23 mouse cellular contexts compared by ENCODE assay signal in the genomic region with DNA sequence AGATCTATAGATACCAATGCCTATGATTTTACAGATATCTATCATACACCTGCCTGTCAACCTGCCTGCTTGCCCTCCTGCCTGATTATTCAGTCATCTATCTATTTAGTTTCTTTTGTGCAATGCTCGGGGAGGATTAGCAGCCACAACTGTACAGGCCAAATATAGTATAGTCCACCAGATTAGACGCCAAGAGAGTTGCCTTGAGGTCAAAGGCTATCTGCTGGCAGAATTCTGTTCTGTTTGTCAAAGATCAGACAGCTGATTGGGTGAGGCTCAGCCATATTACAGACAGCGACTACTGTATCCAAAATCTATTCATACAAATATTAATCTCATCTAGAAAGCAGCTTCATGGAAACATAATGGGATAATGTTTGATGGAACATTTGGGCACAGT.
"Had no signal": no experiment of that assay in that cellular context is flagged by ENCODE, and none has a peak within 500 bp of the region (broad histone marks: within the 10 kb centered on the region; RNA-seq: fewer than 3 reads in every experiment).

No protein-coding gene starts in this region.

- ATAC-seq: hindbrain, embryonic 16.5 days; inflammation-experienced regulatory T-cells, adult 6 months; intestine, embryonic 15.5 days; intestine, postnatal 0 days had no signal

- H3K9ac ChIP-seq: heart, embryonic 12.5 days; hindbrain, embryonic 12.5 days; hindbrain, embryonic 14.5 days; intestine, embryonic 15.5 days; limb, embryonic 12.5 days had no signal

- H3K9me3 ChIP-seq: heart, embryonic 10.5 days; heart, embryonic 12.5 days; hindbrain, embryonic 10.5 days; hindbrain, embryonic 12.5 days; intestine, embryonic 15.5 days; limb, embryonic 10.5 days; limb, embryonic 12.5 days had no signal

- H3K4me1 ChIP-seq: heart, embryonic 10.5 days; heart, embryonic 12.5 days; hindbrain, embryonic 10.5 days; hindbrain, embryonic 12.5 days; intestine, embryonic 15.5 days; limb, embryonic 10.5 days; limb, embryonic 12.5 days had no signal

- H3K27me3 ChIP-seq: heart, embryonic 12.5 days; hindbrain, embryonic 12.5 days; intestine, embryonic 15.5 days; limb, embryonic 12.5 days had no signal

- H3K4me2 ChIP-seq: heart, embryonic 12.5 days; hindbrain, embryonic 12.5 days; hindbrain, embryonic 14.5 days; intestine, embryonic 15.5 days; limb, embryonic 12.5 days had no signal

- H3K4me3 ChIP-seq: gastrocnemius, adult 2 months; heart, embryonic 10.5 days; heart, embryonic 12.5 days; hindbrain, embryonic 10.5 days; hindbrain, embryonic 12.5 days; intestine, embryonic 15.5 days; limb, embryonic 10.5 days; limb, embryonic 12.5 days had no signal

- DNase-seq: gastrocnemius, adult 2 months; gastrocnemius, postnatal 10 days; gastrocnemius, postnatal 25 days; heart, adult 18-20 months; heart, postnatal 10 days; heart, postnatal 4 days; kidney, adult 18-20 months; kidney, adult 8-10 months; kidney, postnatal 10 days; kidney, postnatal 25 days; layer of hippocampus, adult 9-11 months; layer of hippocampus, postnatal 36 days had no signal

- H3K27ac ChIP-seq: gastrocnemius, adult 2 months; heart, embryonic 10.5 days; hindbrain, embryonic 10.5 days; hindbrain, embryonic 12.5 days; hindbrain, embryonic 14.5 days; intestine, embryonic 15.5 days; limb, embryonic 10.5 days; limb, embryonic 12.5 days had no signal

- H3K36me3 ChIP-seq: heart, embryonic 10.5 days; heart, embryonic 12.5 days; hindbrain, embryonic 10.5 days; hindbrain, embryonic 12.5 days; intestine, embryonic 15.5 days; limb, embryonic 10.5 days; limb, embryonic 12.5 days had no signal
